Mouse (Mus musculus) liver, postnatal 0 days (tissue): ENCODE results near the gene Mzf1.

ENCODE experiments used
- CTCF ChIP-seq: sonication (generic); IDR thresholded peaks from 2 replicates; pipeline ENCODE4 v1.5.1; 2016; ENCODE audit warnings: antibody characterized with exemption, low read depth
- EP300 ChIP-seq: IDR thresholded peaks from 2 replicates; pipeline ENCODE4 v1.6.1; 2016; ENCODE audit warnings: antibody characterized with exemption, low read depth, mild to moderate bottlenecking

DNA sequence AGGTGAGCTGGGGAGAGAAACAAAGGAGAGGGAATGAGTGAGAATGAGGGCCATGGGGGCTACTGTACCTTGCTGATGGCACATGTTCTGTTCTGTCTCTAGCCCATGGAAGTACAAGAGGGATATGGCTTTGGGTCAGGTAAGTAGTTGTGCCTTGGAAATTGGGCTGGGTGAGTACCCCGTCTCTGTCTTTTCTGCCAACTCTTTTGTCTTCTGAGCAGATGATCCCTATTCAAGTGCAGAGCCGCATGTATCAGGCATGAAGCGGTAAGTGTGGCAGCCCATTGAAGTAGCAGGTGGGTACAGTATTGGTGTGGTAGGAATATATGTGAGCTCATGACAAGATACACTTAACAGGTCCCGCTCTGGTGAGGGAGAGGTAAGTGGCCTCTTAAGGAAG lies 25.6 kb downstream of the Mzf1 start:
- TF ChIP-seq CTCF (no peak), EP300 (no peak)
